Mouse (Mus musculus): ENCODE data around the gene Rtn4rl1. TPM values are rescaled to one million over a fixed set of nuclear protein-coding genes. Genes with fewer than 3 reads are reported as not detected.

The Rtn4rl1 gene
- polyA plus RNA-seq, 1 experiment from 2014 or later: 1.2 TPM

DNA sequence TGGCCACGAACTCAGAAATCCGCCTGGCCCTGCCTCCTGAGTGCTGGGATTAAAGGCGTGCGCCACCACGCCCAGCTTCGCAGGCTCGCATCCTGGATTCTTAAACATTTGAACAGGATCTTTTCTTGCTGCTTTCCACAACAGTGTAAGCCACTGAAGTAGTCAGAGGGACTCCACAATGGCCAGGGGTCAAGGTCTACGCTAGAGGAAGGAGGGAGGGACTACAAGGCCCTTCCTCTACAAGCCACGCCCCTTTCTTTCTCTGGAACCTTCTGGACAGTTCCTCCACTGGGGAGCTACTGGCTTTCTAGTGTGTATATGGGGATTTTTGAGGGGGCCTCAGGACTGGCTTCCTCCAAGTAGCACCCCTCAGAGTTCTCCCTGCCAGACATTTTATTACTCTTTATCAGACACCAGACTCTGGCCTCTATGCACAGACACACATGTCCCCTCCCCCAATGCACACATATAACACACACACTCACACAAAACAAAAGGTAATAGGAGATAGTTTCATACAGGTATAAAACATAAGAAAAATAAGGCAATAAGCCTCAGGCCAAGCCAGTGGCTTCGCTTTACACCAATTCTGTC lies 53.7 kb downstream of the Rtn4rl1 start:
- H3K9me3 ChIP-seq (replicated peaks): no peaks in the 10 kb centered on the region
- no peak for ATAC-seq
- no peak overlapping the region for H3K4me2 ChIP-seq
- H3K36me3 ChIP-seq: no peaks in the 10 kb centered on the region
- WGBS (ENCODE audit: insufficient replicate concordance): 87% methylated on average over 10 of the region's 10 CpGs
- no peak overlapping the region for H3K27ac ChIP-seq
- peaks cover 13% of the 10 kb centered on the region for H3K27me3 ChIP-seq (replicated peaks)
- peaks cover 54% of the 10 kb centered on the region for H3K4me1 ChIP-seq
- no peak overlapping the region for H3K9ac ChIP-seq
- no peak overlapping the region for H3K4me3 ChIP-seq

DNA sequence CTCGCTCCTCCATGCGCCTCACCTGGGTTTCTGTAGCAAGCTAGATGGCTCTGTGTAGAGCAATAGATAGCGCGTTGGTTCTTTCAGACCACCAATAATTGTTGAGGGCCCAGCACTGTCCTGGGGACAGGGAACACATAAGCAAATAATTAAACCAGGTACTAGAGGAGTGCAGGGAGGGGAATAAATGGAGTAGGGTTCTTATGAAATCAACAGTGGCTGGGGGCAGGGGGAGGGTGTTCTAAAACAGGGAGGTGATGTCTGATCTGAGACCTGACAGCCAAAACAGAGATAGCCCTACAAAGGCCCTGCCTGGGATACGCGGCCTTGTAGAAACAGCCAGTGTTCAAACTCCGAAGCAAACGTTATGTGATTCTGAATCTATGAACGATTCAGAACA lies 56.0 kb downstream of the Rtn4rl1 start:
- Histone ChIP-seq H3K9me3 (replicated peaks) (no peaks in the 10 kb centered on the region), H3K4me3 (no peak overlapping the region), H3K9ac (no peak overlapping the region), H3K4me2 (no peak overlapping the region), H3K27ac (no peak overlapping the region), H3K27me3 (replicated peaks) (peaks cover 13% of the 10 kb centered on the region), H3K36me3 (no peaks in the 10 kb centered on the region), H3K4me1 (peaks cover 49% of the 10 kb centered on the region)
- ATAC-seq: no peak
- WGBS (ENCODE audit: insufficient replicate concordance): 73% methylated on average over 9 of the region's 9 CpGs

DNA sequence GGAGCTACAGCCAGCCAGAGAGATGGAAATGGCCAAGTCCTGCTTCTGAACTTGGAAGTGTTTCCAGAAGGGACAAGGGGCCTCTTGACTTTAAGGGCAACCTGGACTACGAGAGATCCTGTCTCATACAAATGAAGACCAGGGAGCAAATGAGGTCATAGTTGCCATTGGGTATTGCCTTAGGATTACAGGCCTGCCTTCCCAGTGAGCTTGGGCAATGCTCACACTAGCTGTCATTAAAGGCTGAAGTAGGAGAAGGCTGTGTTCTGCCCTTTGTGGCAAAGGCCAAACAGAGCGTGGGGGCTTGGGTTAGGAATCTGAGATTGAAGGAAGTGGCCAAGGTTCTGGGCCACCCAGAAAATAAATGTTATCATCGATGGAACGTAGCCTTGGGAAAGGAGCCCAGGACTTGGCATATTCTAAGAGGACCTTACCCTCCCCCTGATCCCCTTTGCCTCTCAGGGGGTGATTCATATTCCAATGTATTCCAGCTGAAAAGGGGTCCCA lies 57.5 kb downstream of the Rtn4rl1 start:
- no peak overlapping the region for H3K4me3 ChIP-seq
- no peak for ATAC-seq
- H3K27me3 ChIP-seq (replicated peaks): peaks cover 13% of the 10 kb centered on the region
- no peaks in the 10 kb centered on the region for H3K9me3 ChIP-seq (replicated peaks)
- WGBS (ENCODE audit: insufficient replicate concordance): 72% methylated on average over 4 of the region's 4 CpGs
- H3K27ac ChIP-seq: no peak overlapping the region
- no peak overlapping the region for H3K4me2 ChIP-seq
- H3K9ac ChIP-seq: no peak overlapping the region
- peaks cover 46% of the 10 kb centered on the region for H3K4me1 ChIP-seq
- no peaks in the 10 kb centered on the region for H3K36me3 ChIP-seq

DNA sequence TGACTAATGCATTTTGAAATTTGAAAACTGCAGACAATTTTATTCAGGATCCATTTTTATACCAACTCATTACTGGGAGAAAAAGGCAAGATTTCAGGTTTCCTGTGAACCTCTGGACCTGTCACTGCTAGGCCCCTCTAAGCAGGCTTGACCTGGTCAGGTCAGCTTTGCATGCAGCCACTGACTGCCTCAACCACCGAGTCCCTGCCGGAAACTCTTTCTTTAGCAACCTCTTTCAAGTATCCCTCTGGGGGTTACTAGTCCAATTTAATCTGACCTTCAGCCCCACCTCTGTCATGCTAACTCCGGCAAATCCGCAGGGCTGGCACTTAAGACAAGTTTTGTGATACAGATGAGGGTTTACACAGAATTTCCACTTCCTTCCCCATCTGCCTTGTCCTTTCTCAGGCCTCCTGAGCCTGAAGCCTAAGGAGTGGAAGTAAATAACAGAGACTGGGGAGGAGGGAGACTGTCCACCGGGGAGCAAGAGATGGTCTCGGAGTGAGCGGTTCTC lies 58.0 kb downstream of the Rtn4rl1 start:
- no peaks in the 10 kb centered on the region for H3K36me3 ChIP-seq
- H3K9ac ChIP-seq: no peak overlapping the region
- WGBS (ENCODE audit: insufficient replicate concordance): 66% methylated on average over 7 of the region's 7 CpGs
- H3K4me2 ChIP-seq: no peak overlapping the region
- no peak for ATAC-seq
- peaks cover 13% of the 10 kb centered on the region for H3K27me3 ChIP-seq (replicated peaks)
- no peak overlapping the region for H3K27ac ChIP-seq
- no peaks in the 10 kb centered on the region for H3K9me3 ChIP-seq (replicated peaks)
- H3K4me3 ChIP-seq: no peak overlapping the region
- peaks cover 41% of the 10 kb centered on the region for H3K4me1 ChIP-seq

DNA sequence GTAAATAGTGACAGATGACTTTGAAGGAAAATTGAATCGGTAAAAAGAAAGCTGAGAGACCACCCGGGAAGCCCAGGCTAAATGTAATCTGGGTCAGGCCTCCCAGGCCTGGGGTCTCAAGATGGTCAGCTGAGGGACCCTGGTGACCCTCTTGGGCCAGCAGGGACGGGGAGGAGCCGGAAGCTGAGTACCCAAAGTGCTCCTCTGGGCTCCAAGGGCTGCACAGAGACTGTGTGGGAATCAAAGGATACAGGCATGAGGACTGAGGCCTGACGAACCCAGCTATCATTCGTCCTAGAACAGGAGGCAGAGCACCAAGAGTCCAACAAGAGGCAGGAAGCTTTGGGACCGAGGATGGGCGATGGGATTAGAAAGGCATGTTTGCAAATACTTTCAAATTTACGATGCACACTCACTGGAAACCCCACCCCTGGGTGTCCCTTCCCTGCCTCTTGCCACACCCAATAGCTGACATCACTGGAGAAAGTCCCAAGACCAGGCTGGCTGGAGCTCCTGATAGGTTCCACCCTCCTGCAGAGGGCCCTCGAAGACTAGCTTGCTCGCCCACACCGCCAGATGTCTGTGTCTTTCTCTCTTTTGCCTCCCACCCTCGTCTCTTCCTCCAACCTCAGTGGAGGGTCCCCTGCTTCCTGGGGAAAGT lies 60.8 kb downstream of the Rtn4rl1 start:
- H3K27me3 ChIP-seq (replicated peaks): peaks cover 17% of the 10 kb centered on the region
- ATAC-seq: peak; percentile 93
- H3K9me3 ChIP-seq (replicated peaks): no peaks in the 10 kb centered on the region
- peaks cover 20% of the 10 kb centered on the region for H3K4me1 ChIP-seq
- 0 out of 2 replicates have a peak overlapping the region, but pooled peaks have one; percentile 4 for H3K4me3 ChIP-seq
- peak overlapping the region; percentile 53 for H3K27ac ChIP-seq
- no peaks in the 10 kb centered on the region for H3K36me3 ChIP-seq
- whole genome bisulfite sequencing (ENCODE audit: insufficient replicate concordance): 45% methylated on average over 13 of the region's 13 CpGs
- H3K4me2 ChIP-seq: peak overlapping the region; percentile 49
- 0 out of 2 replicates have a peak overlapping the region, but pooled peaks have one; percentile 5 for H3K9ac ChIP-seq

DNA sequence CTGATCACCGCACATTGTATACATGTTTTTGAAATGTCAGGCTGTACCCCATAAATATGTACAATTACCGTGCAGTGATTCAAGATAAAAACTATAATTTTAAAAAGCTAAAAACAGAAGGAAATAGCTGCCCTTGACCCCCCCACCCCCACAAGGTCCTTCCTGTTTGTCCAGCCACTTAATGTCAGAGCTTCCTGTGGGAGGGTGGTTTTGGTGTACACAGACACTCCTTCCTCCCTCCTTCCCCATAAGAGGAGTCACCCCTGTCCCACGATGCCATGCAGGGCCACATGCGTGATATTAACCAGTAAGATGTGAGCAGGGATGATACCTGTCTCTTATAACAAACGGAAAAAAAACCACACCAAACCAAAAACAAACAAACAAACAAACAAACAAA lies 61.7 kb downstream of the Rtn4rl1 start:
- peaks cover 13% of the 10 kb centered on the region; the same call in 1 of the 2 replicates for H3K27me3 ChIP-seq (replicated peaks)
- ATAC-seq: no peak
- peaks cover 18% of the 10 kb centered on the region for H3K4me1 ChIP-seq
- no peaks in the 10 kb centered on the region for H3K36me3 ChIP-seq
- no peaks in the 10 kb centered on the region for H3K9me3 ChIP-seq (replicated peaks)
- 46% methylated on average over 5 of the region's 5 CpGs for WGBS (ENCODE audit: insufficient replicate concordance)
- H3K9ac ChIP-seq: no peak overlapping the region
- H3K4me3 ChIP-seq: no peak overlapping the region
- no peak overlapping the region for H3K4me2 ChIP-seq
- H3K27ac ChIP-seq: no peak overlapping the region

DNA sequence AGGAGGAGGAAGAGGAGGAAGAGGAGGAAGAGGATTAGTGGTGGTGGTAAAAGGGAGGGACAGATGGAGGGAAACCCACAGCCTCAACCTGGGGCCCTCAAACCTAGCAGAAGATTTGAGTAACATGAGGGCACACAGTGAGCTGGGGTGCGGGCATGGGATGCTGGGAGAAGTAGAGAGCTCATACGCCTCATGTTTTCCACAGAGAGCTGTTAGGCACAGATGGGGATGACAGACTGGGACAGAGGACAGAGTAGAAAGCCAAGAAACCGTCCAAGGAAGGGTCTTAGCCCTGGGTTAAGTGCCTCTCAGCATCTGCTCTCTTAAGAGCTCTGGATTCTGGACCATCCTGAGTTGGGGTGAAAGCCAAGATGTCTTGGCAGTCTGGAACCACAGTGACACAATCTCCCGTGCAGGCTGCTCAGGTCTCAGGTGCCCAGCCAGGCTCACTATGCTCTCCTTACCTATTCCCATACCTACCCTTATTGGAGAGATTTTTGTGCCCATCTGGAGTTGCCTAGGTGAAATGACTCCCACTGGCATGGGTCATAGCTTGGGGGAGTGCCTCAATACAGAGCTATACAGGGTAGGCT lies 63.6 kb downstream of the Rtn4rl1 start:
- WGBS (ENCODE audit: insufficient replicate concordance): 54% methylated on average over 4 of the region's 4 CpGs
- H3K27me3 ChIP-seq (replicated peaks): peaks cover 16% of the 10 kb centered on the region; the same call in 1 of the 2 replicates
- no peaks in the 10 kb centered on the region for H3K36me3 ChIP-seq
- ATAC-seq: no peak
- no peaks in the 10 kb centered on the region for H3K9me3 ChIP-seq (replicated peaks)
- peaks cover 34% of the 10 kb centered on the region for H3K4me1 ChIP-seq
- H3K27ac ChIP-seq: no peak overlapping the region
- H3K9ac ChIP-seq: no peak overlapping the region
- H3K4me2 ChIP-seq: no peak overlapping the region
- H3K4me3 ChIP-seq: no peak overlapping the region

DNA sequence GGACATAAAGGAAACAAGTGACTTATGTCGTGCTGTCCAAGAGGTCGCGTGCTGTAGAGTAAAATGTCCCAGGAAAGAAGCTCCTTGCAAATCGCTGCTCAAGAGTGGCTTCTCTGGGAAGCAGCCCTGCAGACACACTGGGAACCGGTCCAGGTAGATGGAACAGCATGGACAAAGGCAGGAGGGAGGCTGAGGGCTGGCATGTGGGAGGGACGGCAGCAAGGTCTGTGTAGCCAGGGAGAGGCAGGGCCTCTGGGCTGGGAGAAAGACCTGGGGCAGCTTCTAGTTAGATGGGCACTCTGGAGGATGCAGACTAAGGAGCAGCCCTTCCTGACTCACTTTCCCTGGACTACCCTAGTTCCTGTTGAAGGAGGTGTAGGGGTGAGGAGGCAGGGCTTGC lies 65.8 kb downstream of the Rtn4rl1 start:
- Histone ChIP-seq H3K36me3 (no peaks in the 10 kb centered on the region), H3K4me3 (no peak overlapping the region), H3K9ac (no peak overlapping the region), H3K27ac (no peak overlapping the region), H3K9me3 (replicated peaks) (no peaks in the 10 kb centered on the region), H3K4me2 (no peak overlapping the region), H3K27me3 (replicated peaks) (peaks cover 17% of the 10 kb centered on the region; the same call in 1 of the 2 replicates), H3K4me1 (peaks cover 40% of the 10 kb centered on the region)
- ATAC-seq: no peak
- WGBS (ENCODE audit: insufficient replicate concordance): 62% methylated on average over 6 of the region's 6 CpGs

DNA sequence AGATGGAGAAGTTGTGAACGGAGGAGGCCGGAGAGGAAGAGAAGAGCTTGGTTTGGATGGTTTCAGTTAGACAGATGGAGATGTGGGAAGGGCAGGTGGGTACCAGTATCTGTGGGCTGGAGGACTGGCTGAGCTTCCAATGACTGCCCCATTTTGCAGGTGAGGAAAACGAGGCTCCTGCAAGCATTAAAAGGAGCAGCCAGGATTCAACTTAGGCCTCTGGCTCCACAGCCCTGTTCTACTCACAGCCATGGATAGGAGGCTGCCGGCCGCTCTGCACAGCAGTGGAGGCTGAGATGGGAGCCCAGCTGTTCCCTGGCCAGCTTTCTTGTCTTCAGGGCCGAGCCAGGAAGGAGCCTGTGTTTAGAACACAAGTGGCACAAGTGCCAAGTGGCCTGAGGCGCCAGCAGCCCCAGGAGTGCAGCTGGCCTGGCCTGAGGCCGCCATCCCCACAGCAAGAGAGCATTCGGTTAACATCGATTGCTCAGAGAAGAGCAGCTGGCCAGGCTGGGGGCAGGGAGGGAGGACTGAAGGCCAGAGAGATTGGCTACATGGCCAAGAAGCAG lies 66.5 kb downstream of the Rtn4rl1 start:
- Histone ChIP-seq H3K4me1 (peaks cover 33% of the 10 kb centered on the region), H3K4me2 (no peak overlapping the region), H3K27ac (no peak overlapping the region), H3K9ac (no peak overlapping the region), H3K4me3 (no peak overlapping the region), H3K9me3 (replicated peaks) (no peaks in the 10 kb centered on the region), H3K27me3 (replicated peaks) (peaks cover 23% of the 10 kb centered on the region; the same call in 1 of the 2 replicates), H3K36me3 (no peaks in the 10 kb centered on the region)
- ATAC-seq: no peak
- 61% methylated on average over 10 of the region's 10 CpGs for WGBS (ENCODE audit: insufficient replicate concordance)

DNA sequence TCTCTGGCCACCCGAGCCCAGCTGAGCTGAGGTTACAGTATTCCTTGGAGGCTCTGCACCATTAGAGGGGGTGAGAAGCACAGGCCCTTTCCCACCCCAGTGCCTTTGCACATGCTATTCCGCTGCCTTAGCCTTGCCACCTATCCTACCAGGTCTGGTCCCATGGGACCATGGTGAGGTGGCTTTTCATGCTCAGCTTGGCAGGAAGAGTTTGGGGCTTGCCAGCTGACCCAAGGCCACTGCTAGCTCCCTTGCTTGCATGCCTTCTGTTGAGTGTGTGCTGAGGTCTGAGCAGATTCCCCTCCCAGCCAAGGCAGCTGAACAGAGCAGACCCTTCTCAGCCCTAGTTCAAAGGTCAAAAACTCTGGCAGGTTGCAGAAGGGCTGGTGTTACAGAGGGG lies 67.4 kb downstream of the Rtn4rl1 start:
- Histone ChIP-seq H3K9me3 (replicated peaks) (no peaks in the 10 kb centered on the region), H3K4me3 (no peak overlapping the region), H3K9ac (no peak overlapping the region), H3K4me1 (peaks cover 26% of the 10 kb centered on the region), H3K4me2 (no peak overlapping the region), H3K36me3 (no peaks in the 10 kb centered on the region), H3K27ac (no peak overlapping the region), H3K27me3 (replicated peaks) (peaks cover 29% of the 10 kb centered on the region; the same call in 1 of the 2 replicates)
- 84% methylated on average over 2 of the region's 2 CpGs for WGBS (ENCODE audit: insufficient replicate concordance)
- ATAC-seq: no peak

DNA sequence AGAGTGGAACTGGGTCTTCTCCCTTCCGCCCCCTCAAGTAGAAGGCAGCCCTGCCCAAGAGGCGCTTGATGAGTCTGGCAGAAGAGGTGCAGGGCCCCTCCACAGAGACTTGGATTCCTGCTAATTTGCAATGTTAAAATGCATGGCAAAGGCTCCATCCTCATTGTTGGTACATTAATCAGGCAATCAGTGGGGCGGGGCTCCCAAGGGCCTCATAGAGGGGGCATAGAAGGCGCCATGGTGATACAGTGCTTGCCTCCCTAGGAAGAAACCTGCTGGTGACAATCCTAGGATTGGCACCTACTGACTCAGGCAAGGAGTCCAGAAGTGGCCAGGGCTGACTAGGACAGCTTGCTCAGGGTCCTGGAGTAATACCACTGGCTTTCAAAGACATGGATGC lies 68.1 kb downstream of the Rtn4rl1 start:
- Histone ChIP-seq H3K9ac (no peak overlapping the region), H3K4me1 (peaks cover 26% of the 10 kb centered on the region)
- WGBS (ENCODE audit: insufficient replicate concordance): 68% methylated on average over 4 of the region's 4 CpGs

DNA sequence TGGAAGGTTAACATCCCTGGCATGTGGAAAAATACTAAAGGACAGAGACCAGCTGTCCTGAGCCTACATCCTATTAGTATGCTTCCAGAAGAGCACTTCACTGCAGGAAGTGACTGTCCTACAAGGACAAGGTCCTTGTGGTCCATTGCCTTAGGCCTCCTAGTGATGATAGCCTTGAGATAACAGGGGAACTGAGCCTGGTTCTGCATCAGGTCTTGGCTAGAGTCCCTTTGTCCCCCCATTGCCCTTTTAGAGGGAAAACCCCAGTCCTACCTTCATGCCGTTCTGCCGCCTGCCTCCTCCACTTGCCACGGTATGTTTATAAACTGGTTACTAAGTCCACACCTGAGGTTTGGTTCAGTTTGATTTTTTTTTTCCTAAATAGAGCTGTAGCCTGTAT lies 68.6 kb downstream of the Rtn4rl1 start:
- WGBS (ENCODE audit: insufficient replicate concordance): 73% methylated on average over 3 of the region's 3 CpGs

More for the DNA sequence above, 68.1 kb downstream of the Rtn4rl1 start:
- Histone ChIP-seq H3K27me3 (replicated peaks) (peaks cover 29% of the 10 kb centered on the region; the same call in 1 of the 2 replicates), H3K27ac (no peak overlapping the region), H3K36me3 (no peaks in the 10 kb centered on the region), H3K9me3 (replicated peaks) (no peaks in the 10 kb centered on the region), H3K4me3 (no peak overlapping the region), H3K4me2 (no peak overlapping the region)
- ATAC-seq: no peak

More for the DNA sequence above, 68.6 kb downstream of the Rtn4rl1 start:
- H3K36me3 ChIP-seq: no peaks in the 10 kb centered on the region
- H3K27ac ChIP-seq: no peak overlapping the region
- peaks cover 30% of the 10 kb centered on the region; the same call in 1 of the 2 replicates for H3K27me3 ChIP-seq (replicated peaks)
- no peak overlapping the region for H3K9ac ChIP-seq
- H3K9me3 ChIP-seq (replicated peaks): no peaks in the 10 kb centered on the region
- no peak overlapping the region for H3K4me2 ChIP-seq
- no peak overlapping the region for H3K4me3 ChIP-seq
- no peak for ATAC-seq
- H3K4me1 ChIP-seq: peaks cover 26% of the 10 kb centered on the region
